Mouse (Mus musculus) CH12.LX (cell line): ENCODE data around the gene Alox12. TPM values are rescaled to one million over a fixed set of nuclear protein-coding genes. Genes with fewer than 3 reads are reported as not detected.

Experiments
- DNase-seq: peaks from one replicate; pipeline ENCODE4 v3.0.0-alpha.2; 2013; ENCODE audit errors: extremely low read depth
- H3K27ac ChIP-seq: 2 replicates; pipeline ENCODE4 v1.5.1; 2012; ENCODE audit warnings: low read depth, mild to moderate bottlenecking, control low read depth, moderate library complexity; ENCODE audit not compliant: insufficient read depth
- H3K27me3 ChIP-seq: replicated peaks from 2 replicates; pipeline ENCODE3; 2012; ENCODE audit warnings: inconsistent platforms
- H3K36me3 ChIP-seq, 2 experiments: replicated peaks in 1 of 2; 2 replicates each; pipeline versions ENCODE3 to v1.6.1; 2012; ENCODE audit warnings: inconsistent platforms in 1 of 2, low read length in 1 of 2, mild to moderate bottlenecking in 1 of 2, mixed read lengths in 1 of 2, moderate library complexity in 1 of 2; ENCODE audit not compliant: control insufficient read depth in 1 of 2, insufficient read depth in 1 of 2
- H3K4me1 ChIP-seq, 2 experiments: 2 replicates each; pipeline ENCODE4 v1.6.1; 2012; ENCODE audit warnings: inconsistent platforms in 1 of 2, moderate library complexity in 1 of 2; ENCODE audit not compliant: insufficient read depth in 2 of 2, control insufficient read depth in 1 of 2
- H3K4me2 ChIP-seq: 2 replicates; pipeline ENCODE4 v1.6.1; 2012; ENCODE audit warnings: low read depth, mild to moderate bottlenecking, control low read depth; ENCODE audit not compliant: poor library complexity, insufficient read depth, severe bottlenecking
- H3K4me3 ChIP-seq, 3 experiments: fragments of 150-350 bp in 1 of 3; sonication (generic) in 1 of 3; replicated peaks in 1 of 3; 2 replicates each; pipeline versions ENCODE3 to v1.5.1; 2011 to 2012; ENCODE audit warnings: low read depth in 2 of 3, low read length in 2 of 3, mild to moderate bottlenecking in 2 of 3, moderate library complexity in 2 of 3, control low read depth in 1 of 3, improper control_type of control experiment in 1 of 3, inconsistent platforms in 1 of 3, mixed read lengths in 1 of 3; ENCODE audit not compliant: poor library complexity in 1 of 3
- H3K79me2 ChIP-seq: replicated peaks from 2 replicates; pipeline ENCODE4 v1.6.1; 2012; ENCODE audit warnings: mild to moderate bottlenecking, moderate library complexity; ENCODE audit not compliant: control insufficient read depth, poor library complexity, insufficient read depth, severe bottlenecking; ENCODE audit errors: extremely low read depth
- H3K9ac ChIP-seq: 2 replicates; pipeline ENCODE4 v1.6.1; 2012; ENCODE audit warnings: low read depth, mild to moderate bottlenecking, control low read depth, moderate library complexity; ENCODE audit not compliant: insufficient read depth
- H3K9me3 ChIP-seq: replicated peaks from 2 replicates; pipeline ENCODE3; 2012; ENCODE audit warnings: low read length, inconsistent platforms, mixed read lengths
- EP300 ChIP-seq: IDR thresholded peaks from 2 replicates; pipeline ENCODE4 v1.6.1; 2011; ENCODE audit warnings: low read length, improper control_type of control experiment
- ETS1 ChIP-seq: conservative IDR thresholded peaks from 2 replicates; pipeline ENCODE4 v1.6.1; 2012; ENCODE audit warnings: low read depth, mild to moderate bottlenecking, inconsistent platforms, low read length, improper control_type of control experiment, moderate library complexity
- GABPA ChIP-seq: IDR thresholded peaks from 2 replicates; pipeline ENCODE4 v1.6.1; 2012; ENCODE audit warnings: low read depth, low read length, improper control_type of control experiment, inconsistent platforms; ENCODE audit not compliant: insufficient replicate concordance
- HCFC1 ChIP-seq: IDR thresholded peaks from 2 replicates; pipeline ENCODE4 v1.6.1; 2012; ENCODE audit warnings: low read depth, mild to moderate bottlenecking, inconsistent platforms, low read length, improper control_type of control experiment
- MAFK ChIP-seq: IDR thresholded peaks from 2 replicates; pipeline ENCODE4 v1.6.1; 2011; ENCODE audit warnings: low read length, improper control_type of control experiment; ENCODE audit not compliant: insufficient replicate concordance
- MAZ ChIP-seq: IDR thresholded peaks from 2 replicates; pipeline ENCODE4 v1.6.1; 2012; ENCODE audit warnings: low read depth, mild to moderate bottlenecking, inconsistent platforms, low read length, improper control_type of control experiment, moderate library complexity
- MEF2A ChIP-seq: IDR thresholded peaks from 2 replicates; pipeline ENCODE4 v1.6.1; 2014; ENCODE audit warnings: low read depth, mild to moderate bottlenecking, inconsistent platforms, low read length, improper control_type of control experiment, borderline replicate concordance
- MXI1 ChIP-seq: IDR thresholded peaks from 2 replicates; pipeline ENCODE4 v1.6.1; 2011; ENCODE audit warnings: mild to moderate bottlenecking, low read depth, low read length, improper control_type of control experiment
- MYC ChIP-seq: IDR thresholded peaks from 2 replicates; pipeline ENCODE4 v1.6.1; 2011; ENCODE audit warnings: low read depth, mild to moderate bottlenecking, improper control_type of control experiment, low read length
- NRF1 ChIP-seq: IDR thresholded peaks from 2 replicates; pipeline ENCODE4 v1.6.1; 2014; ENCODE audit warnings: low read depth, mild to moderate bottlenecking, inconsistent platforms, low read length, improper control_type of control experiment, moderate library complexity
- TBP ChIP-seq: conservative IDR thresholded peaks from 2 replicates; pipeline ENCODE4 v1.6.1; 2011; ENCODE audit warnings: low read depth, low read length, improper control_type of control experiment
- ZKSCAN1 ChIP-seq: IDR thresholded peaks from 2 replicates; pipeline ENCODE4 v1.6.1; 2012; ENCODE audit warnings: low read depth, inconsistent platforms, low read length, improper control_type of control experiment, borderline replicate concordance
- ZMIZ1 ChIP-seq: IDR thresholded peaks from 2 replicates; pipeline ENCODE4 v1.6.1; 2012; ENCODE audit warnings: low read depth, mild to moderate bottlenecking, inconsistent platforms, low read length, improper control_type of control experiment
- ZNF384 ChIP-seq: IDR thresholded peaks from 2 replicates; pipeline ENCODE4 v1.6.1; 2012; ENCODE audit warnings: low read depth, low read length, improper control_type of control experiment, inconsistent platforms
- dilution Hi-C: fragments of 300-500 bp; cut with MboI; formaldehyde crosslinking; loops from 2 replicates; pipeline ENCODE4 v1.14.3; 2020; ENCODE audit warnings: low sequenced_read_pairs; ENCODE audit not compliant: extremely low pct_unique_long_range_greater_than_20kb, extremely low pct_ligation_motif_present
- in situ Hi-C: fragments of 300-500 bp; cut with MboI; formaldehyde crosslinking; loops from 3 replicates; pipeline ENCODE4 v1.14.3; 2019; ENCODE audit warnings: low sequenced_read_pairs, low pct_ligation_motif_present, low pct_unique_long_range_greater_than_20kb, mixed read lengths
- polyA plus RNA-seq: library from polyadenylated mRNA; unstranded; fragments of >175 nt; gene quantifications from 2 replicates; pipeline ENCODE4 v1.2.1, GENCODE M21; 2012; ENCODE audit warnings: low read depth; ENCODE audit not compliant: insufficient read length
- total RNA-seq, 2 experiments: library from RNA; depleted of rRNA; stranded (reverse); fragments of 300-350 nt in 1 of 2; fragments of >200 nt in 1 of 2; gene quantifications; 2 replicates each; pipeline ENCODE4 v1.2.3; 2012 to 2014

Gene Alox12
- total and polyA plus RNA-seq, 3 experiments = not detected

DNA sequence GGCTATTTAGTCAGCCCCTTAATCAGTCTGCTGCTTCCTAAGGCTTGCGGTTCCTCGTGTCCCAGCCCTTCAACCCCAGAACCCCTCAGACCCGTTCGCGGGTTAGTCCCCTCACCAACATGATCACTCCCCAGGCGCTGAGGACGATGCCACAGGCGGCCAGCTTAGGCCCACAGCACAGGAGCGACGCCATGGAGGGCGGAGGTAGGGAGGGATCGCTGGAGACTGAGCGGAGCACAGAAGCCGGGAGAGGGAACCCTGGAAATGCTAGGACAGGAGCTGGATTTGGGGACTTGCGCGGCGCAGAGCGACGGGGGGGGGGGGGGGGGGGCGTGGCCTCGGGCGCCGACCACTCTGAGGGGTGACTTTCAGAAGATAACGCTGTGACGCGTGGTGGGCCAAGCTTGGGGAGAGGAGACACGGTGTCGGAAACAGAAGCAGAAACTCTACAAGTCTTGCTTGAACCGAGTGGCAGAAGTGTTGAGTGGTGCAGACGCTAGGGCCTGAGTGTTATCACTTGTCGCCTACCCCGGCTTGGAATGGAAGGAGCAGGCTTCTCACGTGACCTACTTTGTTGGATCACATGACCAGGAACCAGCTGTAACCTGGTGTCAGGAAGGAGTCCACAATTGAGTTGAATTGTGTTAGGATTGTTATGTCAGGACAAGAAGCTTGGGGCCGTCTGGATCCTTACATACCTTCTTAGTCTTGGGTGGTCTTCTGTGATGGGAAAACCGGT is 15.4 kb downstream of the Alox12 start, which contains the start of the genes Gm21988 and Rnasek (continued):
- TF ChIP-seq HCFC1 = peak; percentile 80
- TF ChIP-seq MXI1 = peak; percentile 63
- peak; percentile 48; the same call in 1 of the 2 replicates for TF ChIP-seq NRF1
- TF ChIP-seq ZNF384 = no peak
- TF ChIP-seq TBP = peak; percentile 69; the same call in 1 of the 2 replicates
- TF ChIP-seq ZMIZ1 = no peak; the same call in 1 of the 2 replicates
- TF ChIP-seq MYC = no peak
- TF ChIP-seq ZKSCAN1 = no peak
- TF ChIP-seq MEF2A = no peak
- peak; percentile 89; the same call in 1 of the 2 replicates for TF ChIP-seq MAZ
- peak; percentile 56 for TF ChIP-seq ETS1
- no peak; the same call in 1 of the 2 replicates for TF ChIP-seq GABPA
- no peak for TF ChIP-seq EP300

DNA sequence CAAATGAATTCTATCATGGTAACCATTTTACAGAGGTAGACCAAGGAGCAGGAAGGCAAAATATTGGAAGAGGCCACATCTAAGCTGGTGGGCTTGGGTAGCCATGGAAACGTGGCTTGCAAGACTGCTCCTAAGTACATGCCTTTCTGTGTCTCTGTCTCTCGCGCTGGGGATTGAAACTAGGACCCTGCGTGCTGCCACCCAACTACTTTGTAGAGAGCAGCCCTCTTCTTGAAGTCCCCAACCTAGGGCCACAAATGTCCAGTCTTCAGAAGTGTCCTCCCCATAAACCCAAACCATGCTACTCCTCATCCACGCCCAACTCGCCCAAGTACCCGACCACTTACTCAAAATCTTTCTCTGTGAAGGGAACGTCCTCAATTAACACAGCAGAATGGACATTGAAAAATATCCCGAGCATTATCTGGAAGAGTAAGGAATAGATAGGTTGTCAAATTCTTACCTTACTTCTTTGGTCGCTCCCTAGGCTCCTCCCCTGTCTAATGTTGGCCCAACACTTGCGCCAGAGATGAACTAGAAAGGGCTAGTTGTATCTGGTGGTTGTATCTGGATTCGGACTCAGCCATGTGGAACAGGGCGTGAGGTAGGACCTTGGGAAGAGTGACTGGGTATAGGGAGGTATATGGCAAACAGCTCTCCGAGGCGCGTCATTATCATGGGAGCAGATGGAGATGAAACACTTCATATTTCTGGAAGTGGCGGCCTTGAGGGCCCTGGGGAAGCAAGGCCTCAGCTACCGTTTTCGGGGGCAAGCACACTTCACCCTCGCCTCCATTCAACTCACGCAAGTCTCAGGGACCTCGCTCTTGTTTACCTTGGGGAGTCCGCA is 16.3 kb downstream of the Alox12 start:
- H3K79me2 ChIP-seq = peaks cover 12% of the 10 kb centered on the region
- H3K27me3 ChIP-seq = peaks cover 5% of the 10 kb centered on the region
- peaks cover 4 to 26% of the 10 kb centered on the region in 2 experiments for H3K4me1 ChIP-seq
- peak overlapping the region; percentile 77 to 96 (median 79) for H3K4me3 ChIP-seq
- DNase-seq = no peak
- peak overlapping the region; percentile 78 for H3K27ac ChIP-seq
- in situ Hi-C loops (loop anchor here (25.0 kb wide), 2 partner anchors 373 to 523 kb away; partner anchors contain the start of genes 4930544D05Rik, Chrne and Zfp3), dilution Hi-C loops (no loop called here)
- TF ChIP-seq HCFC1 = no peak
- no peak for TF ChIP-seq MAFK
- TF ChIP-seq MXI1 = 0 out of 2 replicates have a peak, but pooled peaks have one; percentile 17
- H3K36me3 ChIP-seq = peaks cover 10 to 27% of the 10 kb centered on the region in 2 experiments
- peak overlapping the region; percentile 76 for H3K4me2 ChIP-seq
- no peaks in the 10 kb centered on the region for H3K9me3 ChIP-seq
- H3K9ac ChIP-seq = peak overlapping the region; percentile 68
